Mouse (Mus musculus) MEL (cell line): ENCODE measurements around the gene Scube3. TPM values are rescaled to one million over a fixed set of nuclear protein-coding genes. Genes with fewer than 3 reads are reported as not detected.

ENCODE experiments used
- DNase-seq: peaks from one replicate; pipeline ENCODE4 v3.0.0; 2011; ENCODE audit warnings: low read depth, low spot score
- H3K27ac ChIP-seq: 2 replicates; pipeline ENCODE4 v1.5.1; 2012; ENCODE audit warnings: low read depth, mild to moderate bottlenecking, control low read depth, low read length, moderate library complexity; ENCODE audit not compliant: control insufficient read depth
- H3K27me3 ChIP-seq, 2 experiments: fragments of 150-350 bp in 1 of 2; sonication (generic) in 1 of 2; 2 replicates each; pipeline ENCODE4 v1.6.1; 2012; ENCODE audit warnings: low read length in 2 of 2, mild to moderate bottlenecking in 2 of 2, improper control_type of control experiment in 1 of 2, moderate library complexity in 1 of 2; ENCODE audit not compliant: insufficient read depth in 2 of 2, control insufficient read depth in 1 of 2
- H3K36me3 ChIP-seq, 2 experiments: 2 replicates each; pipeline ENCODE4 v1.6.1; 2012 to 2014; ENCODE audit warnings: low read length in 2 of 2, improper control_type of control experiment in 1 of 2, inconsistent platforms in 1 of 2, mild to moderate bottlenecking in 1 of 2; ENCODE audit not compliant: insufficient read depth in 2 of 2, control insufficient read depth in 1 of 2
- H3K4me1 ChIP-seq, 2 experiments: fragments of 150-350 bp in 1 of 2; sonication (generic) in 1 of 2; 2 replicates each; pipeline ENCODE4 v1.6.1; 2012; ENCODE audit warnings: low read length in 2 of 2, improper control_type of control experiment in 1 of 2, mild to moderate bottlenecking in 1 of 2; ENCODE audit not compliant: insufficient read depth in 2 of 2, control insufficient read depth in 1 of 2
- H3K4me3 ChIP-seq, 2 experiments: fragments of 150-350 bp in 1 of 2; sonication (generic) in 1 of 2; 2 replicates each; pipeline ENCODE4 v1.5.1; 2012; ENCODE audit warnings: low read depth in 2 of 2, low read length in 2 of 2, mild to moderate bottlenecking in 2 of 2, moderate library complexity in 2 of 2, control low read depth in 1 of 2, improper control_type of control experiment in 1 of 2; ENCODE audit not compliant: control insufficient read depth in 1 of 2, insufficient read depth in 1 of 2
- H3K79me2 ChIP-seq: 2 replicates; pipeline ENCODE4 v1.6.1; 2012; ENCODE audit warnings: mild to moderate bottlenecking, low read length, moderate library complexity; ENCODE audit not compliant: control insufficient read depth, poor library complexity, insufficient read depth
- H3K9ac ChIP-seq: 2 replicates; pipeline ENCODE4 v1.6.1; 2012; ENCODE audit warnings: low read depth, mild to moderate bottlenecking, control low read depth, low read length, moderate library complexity; ENCODE audit not compliant: control insufficient read depth, poor library complexity, severe bottlenecking
- H3K9me3 ChIP-seq: fragments of 150-350 bp; sonication (generic); replicated peaks from 2 replicates; pipeline ENCODE4 v1.6.1; 2012; ENCODE audit warnings: mild to moderate bottlenecking, low read length, improper control_type of control experiment, moderate library complexity; ENCODE audit not compliant: insufficient read depth
- CHD1 ChIP-seq: IDR thresholded peaks from 2 replicates; pipeline ENCODE4 v1.6.1; 2012; ENCODE audit warnings: low read depth, mild to moderate bottlenecking, inconsistent platforms, low read length, improper control_type of control experiment
- CTCF ChIP-seq, 3 experiments: IDR thresholded peaks in 2 of 3; conservative IDR thresholded peaks in 1 of 3; 2 replicates each; pipeline ENCODE4 v1.5.1; 2011 to 2012; ENCODE audit warnings: low read length in 3 of 3, low read depth in 2 of 3, mild to moderate bottlenecking in 2 of 3, improper control_type of control experiment in 1 of 3, inconsistent platforms in 1 of 3, mixed read lengths in 1 of 3, moderate library complexity in 1 of 3; ENCODE audit not compliant: control insufficient read depth in 1 of 3, insufficient read depth in 1 of 3, poor library complexity in 1 of 3, severe bottlenecking in 1 of 3
- E2F4 ChIP-seq: IDR thresholded peaks from 2 replicates; pipeline ENCODE4 v1.6.1; 2011; ENCODE audit warnings: low read depth, low read length, improper control_type of control experiment, borderline replicate concordance
- ELF1 ChIP-seq: IDR thresholded peaks from 2 replicates; pipeline ENCODE4 v1.6.1; 2014; ENCODE audit warnings: low read depth, mild to moderate bottlenecking, inconsistent platforms, low read length, improper control_type of control experiment, moderate library complexity
- JUND ChIP-seq: IDR thresholded peaks from 2 replicates; pipeline ENCODE4 v1.6.1; 2011; ENCODE audit warnings: low read depth, mild to moderate bottlenecking, improper control_type of control experiment, low read length
- MAX ChIP-seq: IDR thresholded peaks from 2 replicates; pipeline ENCODE4 v1.6.1; 2011; ENCODE audit warnings: low read length, improper control_type of control experiment
- MXI1 ChIP-seq: IDR thresholded peaks from 2 replicates; pipeline ENCODE4 v1.6.1; 2011; ENCODE audit warnings: mild to moderate bottlenecking, low read depth, low read length, improper control_type of control experiment
- MYB ChIP-seq: IDR thresholded peaks from 2 replicates; pipeline ENCODE4 v1.6.1; 2011; ENCODE audit warnings: mild to moderate bottlenecking, low read depth, low read length, improper control_type of control experiment
- NRF1 ChIP-seq: IDR thresholded peaks from 2 replicates; pipeline ENCODE4 v1.6.1; 2014; ENCODE audit warnings: low read depth, mild to moderate bottlenecking, inconsistent platforms, low read length, improper control_type of control experiment, moderate library complexity; ENCODE audit not compliant: poor library complexity, insufficient read depth, severe bottlenecking
- POLR2A ChIP-seq, 2 experiments: IDR thresholded peaks; 2 replicates each; pipeline ENCODE4 v1.6.1; 2011 to 2012; ENCODE audit warnings: low read length in 2 of 2, mild to moderate bottlenecking in 2 of 2, control low read depth in 1 of 2, improper control_type of control experiment in 1 of 2, low read depth in 1 of 2, moderate library complexity in 1 of 2; ENCODE audit not compliant: control insufficient read depth in 1 of 2, insufficient read depth in 1 of 2, poor library complexity in 1 of 2
- POLR2AphosphoS2 ChIP-seq: IDR thresholded peaks from 2 replicates; pipeline ENCODE4 v1.6.1; 2011; ENCODE audit warnings: low read length, improper control_type of control experiment
- RCOR1 ChIP-seq: IDR thresholded peaks from 2 replicates; pipeline ENCODE4 v1.6.1; 2012; ENCODE audit warnings: low read depth, mild to moderate bottlenecking, inconsistent platforms, low read length, improper control_type of control experiment
- TAL1 ChIP-seq: IDR thresholded peaks from 2 replicates; pipeline ENCODE4 v1.6.1; 2012; ENCODE audit warnings: mild to moderate bottlenecking, inconsistent platforms, low read length, moderate library complexity, mixed read lengths
- polyA plus RNA-seq, 2 experiments: library from polyadenylated mRNA; stranded (reverse) in 1 of 2; unstranded in 1 of 2; fragments of >175 nt in 1 of 2; fragments of >200 nt in 1 of 2; gene quantifications; 2 replicates each; pipeline versions ENCODE4 v1.2.1 to v1.2.4; 2012; ENCODE audit warnings: low replicate concordance in 2 of 2, low read depth in 1 of 2; ENCODE audit not compliant: insufficient read length in 2 of 2, insufficient read depth in 1 of 2, missing spikeins in 1 of 2
- total RNA-seq: library from RNA; depleted of rRNA; stranded (reverse); fragments of 300-350 nt; gene quantifications from 2 replicates; pipeline ENCODE4 v1.2.3, GENCODE M21; 2012

Scube3 gene
- total and polyA plus RNA-seq, 3 experiments: 0.03 to 0.04 TPM; not detected in 1

DNA sequence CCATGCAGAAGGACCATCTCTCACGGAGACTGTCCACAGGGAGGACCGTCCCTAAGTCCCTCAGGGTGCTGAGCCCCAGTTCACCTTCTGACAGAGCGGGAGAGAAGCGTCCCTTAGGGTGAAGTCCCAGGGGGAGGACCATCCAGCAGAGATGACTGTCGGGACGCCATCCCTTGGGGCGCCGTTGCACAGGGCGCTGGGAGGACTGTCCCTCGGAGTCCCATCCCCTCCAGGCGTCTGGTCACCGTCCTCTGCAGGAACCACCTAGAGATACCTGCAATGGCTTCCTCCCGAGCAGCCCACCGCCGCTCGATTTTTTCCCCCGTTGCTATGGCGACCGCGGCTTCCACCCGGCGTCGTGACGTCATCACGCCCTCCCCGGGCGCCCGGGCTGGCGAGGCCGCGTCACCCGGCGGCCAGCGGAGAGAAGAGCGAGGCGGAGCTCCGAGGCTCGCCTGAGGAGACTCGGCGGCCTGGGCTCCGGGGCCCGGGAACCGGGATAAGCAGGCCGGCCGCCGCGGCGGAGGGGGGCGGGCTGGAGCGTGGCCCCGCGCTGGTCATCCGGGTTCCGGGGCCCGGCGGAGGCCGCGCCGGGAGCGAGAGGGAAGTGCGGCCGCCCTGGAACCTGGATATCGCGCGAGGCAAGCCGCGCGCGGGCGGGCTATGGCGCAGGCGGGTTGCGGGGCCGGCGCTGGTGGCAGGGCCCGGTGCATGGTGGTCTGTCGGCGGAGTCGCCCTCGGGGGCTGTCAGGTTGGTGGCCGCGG lies 35.0 kb downstream of the Scube3 start, which contains the start of gene Zfp523 (continued):
- peak; percentile 58; the same call in 1 of the 2 replicates for TF ChIP-seq NRF1
- TF ChIP-seq MXI1: peak; percentile 63; the same call in 1 of the 2 replicates
- TF ChIP-seq JUND: no peak
- no peak for TF ChIP-seq CTCF (IDR thresholded peaks at IDR 0.05 in 2 of 3, conservative IDR thresholded peaks at IDR 0.05 in 1 of 3; ENCODE audit: control insufficient read depth in 1 of 3, insufficient read depth in 1 of 3, low read depth in 2 of 3, low read length in 3 of 3, poor library complexity in 1 of 3, severe bottlenecking in 1 of 3)
- TF ChIP-seq POLR2AphosphoS2: no peak

- peaks cover 0 to 4% of the 10 kb centered on the region in 2 experiments; a peak in 2 of 4 replicates for H3K36me3 ChIP-seq
- H3K4me3 ChIP-seq: peak overlapping the region; percentile 75 to 82
- no peak for TF ChIP-seq POLR2AphosphoS2
- no peak for TF ChIP-seq MYB
- TF ChIP-seq MAX: 0 out of 2 replicates have a peak, but pooled peaks have one; percentile 6
- peak in 1 of 2 experiments; percentile 5; a peak in 1 of 4 replicates for TF ChIP-seq POLR2A (IDR thresholded peaks at IDR 0.05; ENCODE audit: control insufficient read depth in 1 of 2, insufficient read depth in 1 of 2, low read depth in 1 of 2, low read length in 2 of 2, poor library complexity in 1 of 2)
- TF ChIP-seq, all 39 proteins: peak for 2
- H3K9ac ChIP-seq: peak overlapping the region; percentile 97
- no peaks in the 10 kb centered on the region for H3K9me3 ChIP-seq
- no peaks in the 10 kb centered on the region for H3K27me3 ChIP-seq
- peaks cover 5% of the 10 kb centered on the region; the same call in 1 of the 2 replicates for H3K79me2 ChIP-seq
- H3K27ac ChIP-seq: peak overlapping the region; percentile 57
- no peak for DNase-seq
- H3K4me1 ChIP-seq: peaks cover 3 to 9% of the 10 kb centered on the region in 2 experiments; a peak in 2 of 4 replicates
Observed at GRCm38 (mm10) chr17:28177540-28178046, 35.7 kb downstream of the Scube3 start.

- Histone ChIP-seq H3K4me1 (no peaks in the 10 kb centered on the region; a peak in 1 of 4 replicates), H3K79me2 (peaks cover 5% of the 10 kb centered on the region; the same call in 1 of the 2 replicates), H3K4me3 (no peak overlapping the region), H3K9ac (no peak overlapping the region), H3K27me3 (no peaks in the 10 kb centered on the region), H3K9me3 (no peaks in the 10 kb centered on the region), H3K27ac (no peak overlapping the region), H3K36me3 (peaks cover 0 to 2% of the 10 kb centered on the region in 2 experiments; a peak in 1 of 4 replicates)
- TF ChIP-seq TAL1 (no peak), RCOR1 (no peak), E2F4 (no peak), CHD1 (no peak), ELF1 (no peak)
- DNase-seq: no peak
Observed at GRCm38 (mm10) chr17:28180331-28180730, 38.4 kb downstream of the Scube3 start.
